Mouse (Mus musculus): ENCODE measurements at regions not wholly inside any gene's neighbourhood (a gene's known extent, or its start where the extent isn't known, plus 50 kb on each side); places are given as distances from the start of the nearest gene placed in this dataset.

GRCm38 (mm10) chr9:51572040-51572439 lies 193.1 kb upstream of the Arhgap20 start:
- TF ChIP-seq CTCF (IDR thresholded peaks at IDR 0.05; ENCODE audit: extremely low read depth, insufficient read depth, insufficient read length, insufficient replicate concordance) (no peak), POLR2A (IDR thresholded peaks at IDR 0.05; ENCODE audit: low read depth, low read length) (no peak)

Data from spleen, adult 2 months (tissue).